Mouse (Mus musculus): Measurements from ENCODE around the gene Ccdc84.

The Ccdc84 gene

GRCm38 (mm10) chr9:44399795-44400114 is 18.6 kb downstream of the Ccdc84 start:
- peaks cover 63% of the 10 kb centered on the region for H3K36me3 ChIP-seq (ENCODE audit: insufficient read depth, low read length)
- H3K27me3 ChIP-seq (ENCODE audit: insufficient read depth, low read length) = peaks cover 10% of the 10 kb centered on the region

GRCm38 (mm10) chr9:44399114-44399794 is 19.1 kb downstream of the Ccdc84 start:
- TF ChIP-seq CTCF (conservative IDR thresholded peaks at IDR 0.05; ENCODE audit: low read length) (no peak), POU5F1 (IDR thresholded peaks at IDR 0.05; ENCODE audit: borderline replicate concordance, low read length) (no peak), NANOG (IDR thresholded peaks at IDR 0.05; ENCODE audit: borderline replicate concordance, low read length) (no peak)
- no peaks in the 10 kb centered on the region for H3K9me3 ChIP-seq (ENCODE audit: low read length)
- H3K36me3 ChIP-seq (ENCODE audit: insufficient read depth, low read length) = peaks cover 58% of the 10 kb centered on the region
- H3K4me3 ChIP-seq (replicated peaks; ENCODE audit: low read length) = no peak overlapping the region
- peaks cover 10% of the 10 kb centered on the region for H3K27me3 ChIP-seq (ENCODE audit: insufficient read depth, low read length)
- H3K4me1 ChIP-seq (replicated peaks; ENCODE audit: low read depth, low read length) = peaks cover 50% of the 10 kb centered on the region

More at GRCm38 (mm10) chr9:44399795-44400114, 18.6 kb downstream of the Ccdc84 start:
- H3K4me3 ChIP-seq (replicated peaks; ENCODE audit: low read length) = no peak overlapping the region
- no peaks in the 10 kb centered on the region for H3K9me3 ChIP-seq (ENCODE audit: low read length)
- TF ChIP-seq POU5F1 (IDR thresholded peaks at IDR 0.05; ENCODE audit: borderline replicate concordance, low read length) = no peak
- TF ChIP-seq NANOG (IDR thresholded peaks at IDR 0.05; ENCODE audit: borderline replicate concordance, low read length) = no peak
- TF ChIP-seq CTCF (conservative IDR thresholded peaks at IDR 0.05; ENCODE audit: low read length) = no peak
- H3K4me1 ChIP-seq (replicated peaks; ENCODE audit: low read depth, low read length) = peaks cover 56% of the 10 kb centered on the region

GRCm38 (mm10) chr9:44398551-44398950 is 19.8 kb downstream of the Ccdc84 start:
- H3K4me1 ChIP-seq (replicated peaks; ENCODE audit: low read depth, low read length) = peaks cover 46% of the 10 kb centered on the region
- no peak for TF ChIP-seq CTCF (conservative IDR thresholded peaks at IDR 0.05; ENCODE audit: low read length)
- TF ChIP-seq NANOG (IDR thresholded peaks at IDR 0.05; ENCODE audit: borderline replicate concordance, low read length) = no peak
- TF ChIP-seq POU5F1 (IDR thresholded peaks at IDR 0.05; ENCODE audit: borderline replicate concordance, low read length) = no peak
- peaks cover 51% of the 10 kb centered on the region for H3K36me3 ChIP-seq (ENCODE audit: insufficient read depth, low read length)
- H3K27me3 ChIP-seq (ENCODE audit: insufficient read depth, low read length) = peaks cover 10% of the 10 kb centered on the region
- H3K9me3 ChIP-seq (ENCODE audit: low read length) = no peaks in the 10 kb centered on the region
- H3K4me3 ChIP-seq (replicated peaks; ENCODE audit: low read length) = peak overlapping the region; percentile 93

- H3K9me3 ChIP-seq (ENCODE audit: low read length) = no peaks in the 10 kb centered on the region
- TF ChIP-seq POU5F1 (IDR thresholded peaks at IDR 0.05; ENCODE audit: borderline replicate concordance, low read length) (no peak), NANOG (IDR thresholded peaks at IDR 0.05; ENCODE audit: borderline replicate concordance, low read length) (no peak)
- peaks cover 41% of the 10 kb centered on the region for H3K4me1 ChIP-seq (replicated peaks; ENCODE audit: low read depth, low read length)
- peaks cover 10% of the 10 kb centered on the region for H3K27me3 ChIP-seq (ENCODE audit: insufficient read depth, low read length)
- H3K36me3 ChIP-seq (ENCODE audit: insufficient read depth, low read length) = peaks cover 48% of the 10 kb centered on the region
- H3K4me3 ChIP-seq (replicated peaks; ENCODE audit: low read length) = peak overlapping the region; percentile 93
Measured at GRCm38 (mm10) chr9:44398087-44398486, 20.3 kb downstream of the Ccdc84 start.

- no peak for TF ChIP-seq POU5F1 (IDR thresholded peaks at IDR 0.05; ENCODE audit: borderline replicate concordance, low read length)
- Histone ChIP-seq H3K4me3 (replicated peaks; ENCODE audit: low read length) (peak within 1 kb of the TSS; percentile 93), H3K27me3 (ENCODE audit: insufficient read depth, low read length) (peaks cover 10% of the 10 kb centered on the region), H3K36me3 (ENCODE audit: insufficient read depth, low read length) (peaks cover 46% of the 10 kb centered on the region), H3K4me1 (replicated peaks; ENCODE audit: low read depth, low read length) (peaks cover 46% of the 10 kb centered on the region), H3K9me3 (ENCODE audit: low read length) (no peaks in the 10 kb centered on the region)
Measured at GRCm38 (mm10) chr9:44396684-44397411, 21.5 kb downstream of the Ccdc84 start, which contains the start of gene Slc37a4. Slc37a4 (plus strand) TSS chr9:44396852.

GRCm38 (mm10) chr9:44391466-44391865 is 26.9 kb downstream of the Ccdc84 start:
- Histone ChIP-seq H3K27me3 (ENCODE audit: insufficient read depth, low read length) (no peaks in the 10 kb centered on the region), H3K4me3 (replicated peaks; ENCODE audit: low read length) (no peak overlapping the region), H3K4me1 (replicated peaks; ENCODE audit: low read depth, low read length) (peaks cover 28% of the 10 kb centered on the region), H3K9me3 (ENCODE audit: low read length) (no peaks in the 10 kb centered on the region), H3K36me3 (ENCODE audit: insufficient read depth, low read length) (peaks cover 65% of the 10 kb centered on the region)
- TF ChIP-seq POU5F1 (IDR thresholded peaks at IDR 0.05; ENCODE audit: borderline replicate concordance, low read length) = no peak
- TF ChIP-seq NANOG (IDR thresholded peaks at IDR 0.05; ENCODE audit: borderline replicate concordance, low read length) = no peak
- peak; percentile 93 for TF ChIP-seq CTCF (conservative IDR thresholded peaks at IDR 0.05; ENCODE audit: low read length)

- Histone ChIP-seq H3K36me3 (ENCODE audit: insufficient read depth, low read length) (peaks cover 87% of the 10 kb centered on the region), H3K27me3 (ENCODE audit: insufficient read depth, low read length) (no peaks in the 10 kb centered on the region), H3K4me3 (replicated peaks; ENCODE audit: low read length) (no peak overlapping the region), H3K9me3 (ENCODE audit: low read length) (no peaks in the 10 kb centered on the region), H3K4me1 (replicated peaks; ENCODE audit: low read depth, low read length) (peaks cover 31% of the 10 kb centered on the region)
- TF ChIP-seq NANOG (IDR thresholded peaks at IDR 0.05; ENCODE audit: borderline replicate concordance, low read length) (no peak), CTCF (conservative IDR thresholded peaks at IDR 0.05; ENCODE audit: low read length) (peak; percentile 79)
Measured at GRCm38 (mm10) chr9:44389273-44389672, 29.1 kb downstream of the Ccdc84 start.

- H3K4me3 ChIP-seq (replicated peaks; ENCODE audit: low read length) = no peak overlapping the region
- H3K27me3 ChIP-seq (ENCODE audit: insufficient read depth, low read length) = no peaks in the 10 kb centered on the region
- peaks cover 98% of the 10 kb centered on the region for H3K36me3 ChIP-seq (ENCODE audit: insufficient read depth, low read length)
- no peaks in the 10 kb centered on the region for H3K9me3 ChIP-seq (ENCODE audit: low read length)
- peaks cover 46% of the 10 kb centered on the region for H3K4me1 ChIP-seq (replicated peaks; ENCODE audit: low read depth, low read length)
- no peak for TF ChIP-seq CTCF (conservative IDR thresholded peaks at IDR 0.05; ENCODE audit: low read length)
- TF ChIP-seq NANOG (IDR thresholded peaks at IDR 0.05; ENCODE audit: borderline replicate concordance, low read length) = no peak
Measured at GRCm38 (mm10) chr9:44387221-44387620, 31.1 kb downstream of the Ccdc84 start.
